Mouse (Mus musculus): ENCODE results near the gene Col25a1. TPM values are rescaled to one million over a fixed set of nuclear protein-coding genes. Genes with fewer than 3 reads are reported as not detected.

Col25a1 gene
- total RNA-seq, 4 experiments from 2014 or later = 4.0 to 7.9 (median 4.8) TPM

GRCm38 (mm10) chr3:130161323-130161917 is 30.1 kb downstream of the Col25a1 start:
- no peak for DNase-seq

GRCm38 (mm10) chr3:130166875-130167274 is 35.6 kb downstream of the Col25a1 start:
- no peak for DNase-seq

- peak; percentile 13 for DNase-seq
Measured at GRCm38 (mm10) chr3:130172764-130173163, 41.5 kb downstream of the Col25a1 start.

- peak; percentile 81 for DNase-seq
Measured at GRCm38 (mm10) chr3:130180181-130180940, 49.1 kb downstream of the Col25a1 start.

GRCm38 (mm10) chr3:130180964-130181590 is 49.8 kb downstream of the Col25a1 start:
- DNase-seq = no peak

GRCm38 (mm10) chr3:130181591-130181980 is 50.3 kb downstream of the Col25a1 start:
- no peak for DNase-seq

- DNase-seq = no peak
Measured at GRCm38 (mm10) chr3:130182450-130182849, 51.1 kb downstream of the Col25a1 start.

- DNase-seq = no peak
Measured at GRCm38 (mm10) chr3:130185111-130185510, 53.8 kb downstream of the Col25a1 start.

GRCm38 (mm10) chr3:130187588-130187987 is 56.3 kb downstream of the Col25a1 start:
- DNase-seq = no peak

- DNase-seq = no peak
Measured at GRCm38 (mm10) chr3:130193450-130193849, 62.1 kb downstream of the Col25a1 start.

GRCm38 (mm10) chr3:130214631-130215030 is 83.3 kb downstream of the Col25a1 start:
- DNase-seq = no peak

GRCm38 (mm10) chr3:130216141-130216540 is 84.8 kb downstream of the Col25a1 start:
- no peak for DNase-seq

- no peak for DNase-seq
Measured at GRCm38 (mm10) chr3:130216646-130217045, 85.3 kb downstream of the Col25a1 start.

GRCm38 (mm10) chr3:130217705-130218104 is 86.4 kb downstream of the Col25a1 start:
- no peak for DNase-seq

GRCm38 (mm10) chr3:130218232-130218728 is 87.0 kb downstream of the Col25a1 start:
- DNase-seq = no peak

- DNase-seq = no peak
Measured at GRCm38 (mm10) chr3:130220811-130221210, 89.5 kb downstream of the Col25a1 start.

- no peak for DNase-seq
Measured at GRCm38 (mm10) chr3:130228186-130228585, 96.9 kb downstream of the Col25a1 start.

- no peak for DNase-seq
Measured at GRCm38 (mm10) chr3:130232944-130233343, 101.6 kb downstream of the Col25a1 start.

- no peak for DNase-seq
Measured at GRCm38 (mm10) chr3:130235233-130235632, 103.9 kb downstream of the Col25a1 start.

GRCm38 (mm10) chr3:130236129-130236528 is 104.8 kb downstream of the Col25a1 start:
- DNase-seq = no peak

- no peak for DNase-seq
Measured at GRCm38 (mm10) chr3:130237852-130238251, 106.6 kb downstream of the Col25a1 start.

- DNase-seq = no peak
Measured at GRCm38 (mm10) chr3:130241924-130242323, 110.6 kb downstream of the Col25a1 start.

- DNase-seq = no peak
Measured at GRCm38 (mm10) chr3:130242647-130243296, 111.5 kb downstream of the Col25a1 start.
